Mouse (Mus musculus) CD4-positive, CD25-positive, alpha-beta regulatory T cell, adult 2 months (primary cell): Measurements from ENCODE around the gene Ooep.
"Not testable (repeated sequence)": the region's sequence is repeated elsewhere in the genome, so short reads cannot be mapped to it uniquely, and the experiment has no call there.

Source experiments
- DNase-seq: peaks from one replicate; pipeline ENCODE4 v3.0.0-alpha.2; 2012; ENCODE audit warnings: low read depth, low spot score

Ooep gene

DNA sequence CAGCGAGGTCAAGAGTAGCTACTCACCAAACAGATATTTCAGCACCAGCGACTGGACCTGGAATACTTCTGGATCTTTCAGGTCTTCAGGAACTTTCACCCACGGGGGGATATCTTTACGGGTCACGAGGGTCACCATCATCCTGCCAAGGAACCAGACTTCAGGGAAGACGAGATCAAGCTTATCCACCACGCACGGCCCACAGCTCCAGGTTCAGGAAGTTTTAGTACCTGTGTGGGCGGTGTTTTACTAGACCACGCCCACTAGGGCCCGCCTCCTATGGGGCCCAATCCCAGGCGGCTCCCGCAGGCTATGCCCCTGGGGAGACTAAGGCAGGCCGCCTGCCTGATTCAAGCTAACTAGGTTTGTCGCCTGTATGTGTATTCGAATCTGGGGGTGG is 10.6 kb downstream of the Ooep start, which contains the start of gene Dppa5a:
Gene Dppa5a (minus strand): TSS at position 219 of the 400 bp plus-strand sequence.
- DNase-seq, result not testable (repeated sequence)

DNA sequence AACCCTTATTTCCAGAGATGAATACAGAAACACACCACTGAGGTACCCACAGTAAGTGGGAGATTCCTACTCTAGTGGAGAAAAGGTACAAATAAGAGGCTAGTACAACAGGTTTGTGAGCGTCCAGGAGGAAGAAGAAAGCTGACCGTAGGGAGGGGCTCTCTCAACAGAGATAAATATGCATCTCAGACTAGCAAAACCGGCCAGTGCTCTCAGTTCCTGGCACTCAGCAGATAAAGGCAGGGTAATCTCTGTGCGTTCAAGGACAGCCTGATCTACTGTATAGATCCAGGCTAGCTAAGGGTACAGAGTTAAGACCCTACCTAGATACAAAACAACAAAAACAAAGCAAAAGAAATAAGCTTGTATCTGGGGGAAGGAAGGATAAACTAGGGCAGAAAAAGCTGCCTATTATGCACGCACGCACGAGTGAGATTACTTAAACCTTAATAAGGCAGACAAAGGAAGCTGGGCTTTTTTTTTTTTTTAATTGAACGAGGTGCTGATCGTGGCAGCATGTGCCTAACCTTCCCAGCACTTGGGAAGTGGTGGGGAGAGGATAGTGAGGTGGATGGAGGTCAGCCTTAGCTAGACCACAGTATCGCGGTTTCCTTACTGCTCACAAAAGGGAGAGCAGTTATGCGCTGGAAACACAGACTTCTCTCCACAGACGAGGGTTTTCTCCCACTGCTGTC is 12.5 kb downstream of the Ooep start:
- DNase-seq, result no peak

DNA sequence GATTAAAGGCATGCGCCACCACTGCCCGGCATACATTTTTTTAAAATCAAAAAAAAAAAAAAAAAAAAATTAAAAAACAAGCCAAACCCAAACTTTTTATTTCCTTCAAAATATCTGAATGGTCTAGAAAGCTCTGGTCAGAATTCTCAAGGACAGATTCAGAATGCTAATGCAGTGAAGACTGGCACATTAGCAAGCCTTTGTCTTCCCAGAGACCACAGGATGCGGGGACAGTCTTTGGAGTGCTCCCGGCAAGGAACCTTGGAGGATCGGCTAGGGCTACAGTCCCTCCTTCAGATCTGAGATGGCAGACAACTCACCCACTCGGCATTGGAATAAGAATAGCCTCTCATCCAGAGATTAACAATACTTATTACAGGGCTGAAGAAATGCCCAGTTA is 13.8 kb downstream of the Ooep start:
- no peak for DNase-seq

DNA sequence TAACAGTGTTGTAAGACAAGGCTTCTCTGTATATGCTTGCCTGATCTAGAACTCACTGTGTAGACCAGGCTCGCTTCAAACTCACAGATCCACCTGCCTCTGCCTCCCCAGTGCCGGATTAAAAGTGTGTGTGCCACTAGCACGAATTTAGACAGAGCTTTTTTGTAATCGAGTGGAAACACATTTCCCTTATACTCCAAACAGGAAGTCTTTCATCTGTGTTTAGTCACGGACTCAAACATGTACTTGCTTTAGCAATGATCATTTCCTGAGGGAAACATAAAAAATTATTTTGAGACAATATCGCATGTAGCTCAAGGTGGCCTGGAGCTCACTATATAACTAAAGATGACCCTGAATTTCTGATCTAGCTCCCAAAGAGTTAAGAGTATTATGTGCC is 15.2 kb downstream of the Ooep start:
- no peak for DNase-seq

DNA sequence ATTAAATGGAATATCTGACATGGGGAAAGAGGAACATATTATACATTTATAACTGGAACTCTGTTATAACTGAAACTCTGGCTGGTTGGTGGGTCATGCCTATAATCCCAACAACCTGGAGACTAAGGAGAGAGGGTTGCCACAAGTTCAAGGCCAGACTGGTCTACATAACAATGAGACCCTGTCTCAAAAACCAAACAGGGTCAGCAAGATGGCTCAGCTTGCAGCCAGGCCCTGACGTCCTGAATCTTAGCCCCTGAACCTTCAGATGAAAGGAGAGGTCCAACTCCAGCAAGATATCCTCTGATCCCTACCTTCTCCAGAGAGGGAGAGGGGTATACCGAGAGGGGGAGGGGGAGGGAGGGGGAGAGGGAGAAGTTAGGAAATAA is 18.0 kb downstream of the Ooep start:
- DNase-seq, result no peak

DNA sequence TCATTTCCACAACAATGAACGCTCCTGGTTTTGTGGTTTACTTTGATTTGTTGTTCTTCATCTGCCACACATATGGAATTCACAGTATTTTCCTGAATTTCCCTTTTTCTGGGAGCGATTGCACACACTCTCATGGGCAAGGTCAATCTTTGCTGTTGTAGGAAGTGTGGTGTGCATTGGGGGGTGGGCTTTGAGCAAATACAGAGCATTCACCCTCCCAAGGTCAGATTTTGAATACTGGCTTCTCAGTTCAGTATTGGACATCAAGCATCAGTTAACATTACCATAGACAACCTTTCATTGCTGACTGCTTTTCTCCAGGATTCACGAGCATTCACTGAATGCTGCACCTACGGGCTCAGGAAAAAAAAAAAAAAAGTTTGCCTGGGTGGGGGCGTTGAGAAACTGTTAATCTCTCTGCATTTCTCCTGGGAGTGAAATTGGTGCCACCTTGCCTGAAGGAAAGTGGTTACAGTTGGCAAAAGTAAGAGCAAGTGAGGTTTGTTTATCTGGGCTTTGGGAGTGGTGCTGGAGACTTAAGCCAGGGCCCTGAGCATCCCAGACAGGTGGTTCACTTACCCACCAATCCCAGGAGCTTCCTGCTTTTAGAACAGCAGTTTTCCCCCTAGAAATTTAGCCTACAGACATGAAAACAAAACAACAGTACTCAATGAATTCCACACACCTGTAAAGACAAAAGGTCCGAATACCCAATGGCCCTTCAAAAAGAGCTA is 18.6 kb downstream of the Ooep start:
- DNase-seq, result no peak

DNA sequence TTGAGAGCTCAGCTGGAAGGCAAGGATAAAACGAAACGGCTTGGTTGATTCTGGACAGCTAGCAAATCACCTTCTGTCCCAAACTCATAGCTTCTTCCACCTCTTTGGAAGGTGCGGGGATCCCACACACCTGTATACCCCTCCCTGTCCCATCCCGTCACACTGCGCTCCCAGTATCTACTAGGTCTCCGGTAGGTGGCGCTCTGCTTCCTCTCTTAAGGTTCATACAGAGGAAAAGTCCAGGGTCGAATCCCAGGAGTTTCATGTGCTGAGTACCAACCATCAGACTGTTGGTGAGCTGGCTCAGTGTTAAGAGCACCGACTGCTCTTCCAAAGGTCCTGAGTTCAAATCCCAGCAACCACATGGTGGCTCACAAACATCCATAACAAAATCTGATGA is 20.5 kb downstream of the Ooep start:
- peak; percentile 76 for DNase-seq

DNA sequence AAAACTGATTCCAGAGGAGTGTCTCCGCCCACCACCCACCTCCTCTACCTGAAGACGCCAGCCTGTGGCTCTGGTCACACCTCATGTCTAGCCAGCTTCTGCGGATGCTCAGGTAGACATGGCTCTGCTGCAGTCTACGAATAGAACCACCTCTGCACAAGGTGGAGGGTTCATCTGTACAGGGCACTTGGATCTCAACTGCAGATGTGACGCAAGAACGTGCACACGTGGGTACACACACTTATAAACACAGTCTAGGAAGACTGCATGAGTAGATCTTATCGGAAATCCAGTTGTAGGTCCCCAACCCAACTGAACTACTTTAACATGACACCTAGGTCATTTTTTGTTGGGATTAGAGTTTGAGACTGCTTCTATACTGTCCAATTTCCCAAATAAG is 22.9 kb downstream of the Ooep start, which contains the start of gene Gsta2:
Gene Gsta2 (minus strand): TSS at position 178 of the 400 bp plus-strand sequence.
- no peak for DNase-seq

DNA sequence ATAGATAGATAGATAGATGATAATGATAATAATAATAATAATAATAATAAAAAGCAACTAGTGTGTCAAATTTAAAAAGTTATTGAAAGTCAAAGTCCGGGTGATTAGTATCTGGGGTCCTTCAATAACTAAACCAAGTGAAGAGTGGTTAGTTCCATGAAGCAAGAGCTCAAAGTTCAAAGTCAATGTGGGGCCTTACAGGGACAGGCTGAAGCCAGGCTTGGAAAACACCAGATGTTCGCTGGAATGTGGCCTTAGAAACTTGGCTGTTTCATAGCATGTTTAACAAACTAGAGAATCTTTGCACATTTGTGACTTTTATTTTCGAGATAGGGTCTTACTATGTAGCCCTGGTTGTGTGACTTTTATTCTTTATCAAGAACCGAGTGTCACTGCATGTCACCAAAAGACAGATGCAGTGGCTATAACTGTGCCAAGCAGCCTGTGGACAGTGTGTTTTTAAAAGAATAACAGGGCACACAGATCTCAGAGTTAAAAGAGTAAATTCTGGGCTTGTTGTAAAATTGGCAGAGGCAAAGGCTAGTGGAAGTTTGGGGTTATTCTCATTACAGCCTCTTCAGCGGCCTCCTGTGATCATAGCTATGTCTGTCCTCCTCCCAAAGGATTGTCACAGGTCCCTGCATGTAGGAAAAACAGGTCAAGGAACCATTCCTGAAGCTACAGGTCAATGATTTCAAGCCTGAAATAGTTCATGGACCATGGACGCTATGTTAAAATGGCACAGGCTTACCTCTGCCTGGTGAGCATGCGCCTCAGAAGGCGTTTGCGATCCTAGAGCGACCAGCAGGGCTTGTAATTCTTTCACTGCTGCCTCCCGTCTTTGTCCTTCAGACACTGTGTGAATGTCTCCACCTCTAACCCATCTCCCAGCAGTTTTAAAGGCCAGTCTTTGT is 23.6 kb downstream of the Ooep start:
- DNase-seq, result no peak

DNA sequence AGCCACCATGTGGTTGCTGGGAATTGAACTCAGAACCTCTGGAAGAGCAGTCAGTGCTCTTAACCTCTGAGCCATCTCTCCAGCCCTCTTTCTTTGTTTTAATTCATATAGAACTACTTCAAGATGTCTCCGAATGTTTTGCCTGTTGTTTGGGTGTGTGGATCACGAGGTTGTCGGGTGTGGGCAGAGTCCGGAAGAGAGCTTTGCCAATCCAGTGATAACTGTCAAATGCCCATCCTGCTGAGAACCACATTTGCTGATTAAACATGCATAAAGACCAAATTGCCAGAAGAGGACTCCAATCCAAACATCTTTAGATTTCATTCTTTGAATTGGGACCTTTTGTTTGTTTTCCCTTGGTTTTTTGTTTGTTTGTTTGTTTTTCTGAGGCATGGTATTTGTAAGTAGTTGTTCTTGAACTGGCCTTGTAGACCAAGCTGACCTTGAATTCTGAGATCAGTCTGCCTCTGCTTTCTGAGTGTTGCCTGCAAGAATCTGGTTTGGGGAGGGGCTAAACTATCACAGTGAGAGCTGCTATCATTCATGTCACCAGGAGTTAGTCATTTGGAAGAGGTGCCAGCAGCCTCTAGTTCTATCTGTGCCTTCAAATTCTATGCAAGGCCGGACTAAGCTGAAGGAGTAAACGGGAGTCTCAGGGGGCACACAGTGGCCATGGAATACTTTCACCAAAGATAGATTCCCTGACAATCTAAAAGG is 26.9 kb downstream of the Ooep start:
- DNase-seq, result no peak

DNA sequence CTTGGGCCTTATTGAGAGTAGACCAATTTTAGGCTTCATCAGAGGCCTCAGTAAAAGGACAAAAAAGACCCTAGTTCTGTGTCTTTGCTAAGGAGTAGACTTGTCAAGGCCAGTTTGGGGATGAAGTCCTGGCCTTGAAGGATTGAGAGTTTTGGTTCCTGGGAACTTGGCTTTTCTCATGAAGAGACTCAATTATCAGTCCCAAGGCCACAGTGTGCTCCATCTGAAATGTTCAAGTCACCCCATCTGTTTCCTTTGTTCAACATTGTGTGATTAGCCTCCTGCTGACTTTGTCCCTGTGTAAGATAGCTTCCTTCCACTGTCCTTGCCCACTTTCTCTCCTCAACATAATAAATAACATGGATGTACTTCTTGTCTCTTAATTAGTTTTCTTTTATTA is 28.5 kb downstream of the Ooep start:
- not testable (repeated sequence) for DNase-seq

DNA sequence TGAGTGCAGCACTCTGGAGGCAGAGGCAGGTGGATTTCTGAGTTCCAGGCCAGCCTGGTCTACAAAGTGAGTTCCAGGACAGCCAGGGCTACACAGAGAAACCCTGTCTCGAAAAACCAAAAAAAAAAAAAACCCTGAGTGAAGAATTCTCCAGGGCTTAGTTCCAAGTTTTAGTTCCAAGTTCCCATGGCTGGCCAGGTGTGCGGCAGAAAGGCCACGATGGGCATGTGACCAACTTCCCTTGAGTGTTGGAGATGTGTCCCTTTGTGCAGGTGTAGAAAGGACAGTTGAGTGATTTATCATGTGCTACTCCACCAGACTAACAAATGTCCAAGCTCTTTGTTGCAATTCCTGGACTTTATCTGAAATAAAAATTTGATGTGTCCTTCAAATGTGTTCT is 29.4 kb downstream of the Ooep start:
- not testable (repeated sequence) for DNase-seq

DNA sequence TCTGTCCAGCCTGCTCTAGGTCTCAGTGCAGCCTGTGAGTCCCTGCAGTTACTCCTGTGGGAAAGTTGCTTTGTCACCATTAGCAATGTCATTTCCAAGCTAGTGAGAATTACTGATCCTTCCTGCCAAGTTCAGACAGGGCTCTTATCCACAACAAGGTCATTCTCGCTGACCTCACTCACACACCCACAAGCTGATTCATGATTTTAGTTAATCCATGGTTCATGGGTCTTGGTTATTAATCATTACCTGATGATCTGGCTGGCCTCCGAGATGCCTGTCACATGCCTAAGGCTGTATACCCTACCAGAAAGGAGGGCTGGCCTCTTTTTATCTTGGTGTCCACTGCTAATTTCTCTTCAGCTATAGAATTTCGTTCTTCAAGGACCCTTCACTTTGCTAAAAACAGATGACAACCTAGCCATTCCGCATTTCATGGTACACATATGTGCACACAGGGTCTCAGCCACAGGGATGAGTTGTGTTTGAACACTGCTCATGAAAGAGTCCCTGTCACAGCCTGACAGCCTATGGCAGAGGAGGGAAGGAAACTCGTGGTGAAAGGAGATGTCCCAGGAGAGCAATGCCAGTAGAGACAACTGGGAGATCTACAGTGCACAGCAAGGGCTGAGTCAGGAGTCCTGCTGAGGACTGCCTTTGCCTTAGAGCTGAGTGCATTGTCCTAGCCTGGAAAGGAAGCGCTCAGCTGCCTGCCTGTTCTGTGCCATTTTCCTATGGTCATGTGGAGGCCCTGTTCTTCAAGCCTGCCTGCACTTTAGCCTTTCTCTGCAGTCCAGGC is 30.1 kb downstream of the Ooep start:
- not testable (repeated sequence) for DNase-seq

DNA sequence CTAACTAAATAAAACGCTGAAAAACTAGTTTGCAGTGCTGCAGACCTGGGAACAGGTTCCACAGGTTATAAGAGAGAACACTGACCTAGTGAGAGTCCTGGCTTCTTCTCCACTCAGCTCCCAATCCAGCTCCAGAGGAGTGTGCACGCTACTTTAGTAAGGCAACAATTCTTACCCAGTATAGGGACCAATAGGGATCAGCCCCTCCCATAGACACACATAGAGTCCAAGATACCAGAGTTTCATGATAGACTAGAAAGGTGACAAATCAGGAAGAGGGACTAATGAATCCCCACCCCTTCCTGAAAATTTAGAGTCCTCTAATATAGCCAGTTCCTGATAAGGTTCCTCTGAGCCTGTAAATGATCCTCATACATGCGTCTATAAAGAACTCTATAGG is 31.5 kb downstream of the Ooep start:
- no peak for DNase-seq

DNA sequence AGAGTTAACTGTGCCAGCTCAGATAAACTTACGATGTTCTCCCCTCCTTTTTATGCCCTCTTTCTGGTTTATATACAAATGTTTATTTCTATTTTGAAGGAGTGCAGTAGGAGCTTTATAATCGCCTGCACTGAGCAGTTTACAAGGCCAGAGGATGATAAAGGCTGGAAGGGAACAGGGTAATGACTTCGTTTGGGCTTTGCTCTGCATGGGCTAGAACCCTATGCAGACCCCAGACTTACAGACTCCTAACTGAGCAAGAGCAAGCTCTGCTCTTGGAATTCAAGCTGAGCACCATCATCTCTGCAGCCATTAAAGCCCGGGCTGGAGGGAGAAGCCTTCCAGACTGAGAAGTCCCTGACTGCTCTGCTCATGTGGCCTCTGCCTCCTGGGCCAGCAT is 33.3 kb downstream of the Ooep start:
- DNase-seq, result not testable (repeated sequence)

DNA sequence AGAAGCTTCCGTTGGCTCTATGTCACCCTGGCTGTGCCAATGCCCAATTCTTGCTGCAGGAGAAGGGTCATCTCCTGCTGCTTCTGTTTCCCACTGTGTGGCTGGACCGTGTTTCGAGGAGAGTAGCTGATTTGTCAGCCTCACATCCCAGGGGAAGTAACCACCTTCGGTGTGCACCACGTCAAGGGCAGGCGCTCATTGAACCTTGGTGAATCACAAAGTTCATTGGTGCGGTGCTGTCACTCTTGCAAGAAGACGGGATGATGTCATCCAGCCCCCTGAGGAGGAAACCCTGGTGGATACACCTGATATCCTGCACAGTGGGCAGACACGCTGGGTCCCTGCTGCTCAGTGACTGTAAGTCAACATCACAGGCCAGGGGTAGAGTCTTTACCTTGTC is 35.5 kb downstream of the Ooep start:
- not testable (repeated sequence) for DNase-seq

DNA sequence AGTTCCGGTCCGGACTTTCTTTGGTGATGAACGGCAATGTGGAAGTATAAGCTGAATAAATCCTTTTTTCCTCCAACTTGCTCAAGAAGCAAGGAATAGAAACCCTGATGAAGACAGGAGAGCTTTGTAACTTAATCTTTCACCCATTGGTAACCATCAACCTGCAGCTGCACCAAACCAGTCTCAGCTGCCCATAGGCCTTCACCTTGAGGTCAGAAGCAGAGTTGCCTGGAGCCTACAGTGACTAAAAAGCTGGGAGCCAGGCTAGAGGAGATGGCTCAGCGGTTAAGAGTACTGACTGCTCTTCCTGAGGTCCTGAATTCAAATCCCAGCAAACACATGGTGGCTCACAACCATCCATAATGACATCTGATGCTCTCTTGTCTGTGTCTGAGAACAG is 36.0 kb downstream of the Ooep start:
- not testable (repeated sequence) for DNase-seq

DNA sequence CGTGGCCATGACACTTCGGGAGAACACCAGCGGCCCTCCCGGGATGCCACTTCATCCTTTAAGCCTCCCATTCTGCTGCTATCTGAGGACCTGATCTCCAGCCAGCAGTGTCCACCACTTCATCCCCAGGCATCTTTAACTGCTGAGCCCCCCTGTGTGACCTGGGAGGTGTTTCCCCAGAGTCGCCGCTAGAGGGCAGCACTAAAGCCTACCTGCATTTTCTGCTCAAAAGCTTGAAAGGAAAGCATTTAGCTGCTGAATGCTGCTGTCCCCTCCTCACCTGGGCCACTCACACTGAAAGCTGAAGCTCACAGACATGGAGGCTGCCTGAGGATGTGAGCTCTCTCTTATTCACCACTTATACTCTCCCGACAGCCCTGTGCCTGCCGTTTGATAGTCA is 38.2 kb downstream of the Ooep start:
- peak; percentile 58 for DNase-seq

DNA sequence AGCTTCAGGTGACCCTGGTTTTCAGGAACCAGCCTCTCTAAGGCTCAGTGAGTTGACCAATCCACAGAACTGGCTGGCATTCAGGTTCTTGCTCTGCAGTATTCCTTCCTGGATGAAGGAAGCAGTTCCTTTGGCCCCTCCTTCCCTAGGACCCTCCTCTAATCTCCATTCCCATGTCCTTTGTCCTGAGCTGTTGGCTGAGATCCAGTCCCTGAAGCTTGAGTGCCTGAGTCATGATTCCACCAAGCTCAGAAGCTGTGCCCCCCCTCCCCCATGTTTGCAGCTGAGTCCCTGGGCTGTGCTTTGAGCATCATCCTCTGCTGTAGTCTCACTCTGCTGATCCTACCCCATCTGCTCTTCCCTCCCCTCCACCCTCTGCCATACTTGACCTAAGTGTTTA is 41.5 kb downstream of the Ooep start:
- not testable (repeated sequence) for DNase-seq

DNA sequence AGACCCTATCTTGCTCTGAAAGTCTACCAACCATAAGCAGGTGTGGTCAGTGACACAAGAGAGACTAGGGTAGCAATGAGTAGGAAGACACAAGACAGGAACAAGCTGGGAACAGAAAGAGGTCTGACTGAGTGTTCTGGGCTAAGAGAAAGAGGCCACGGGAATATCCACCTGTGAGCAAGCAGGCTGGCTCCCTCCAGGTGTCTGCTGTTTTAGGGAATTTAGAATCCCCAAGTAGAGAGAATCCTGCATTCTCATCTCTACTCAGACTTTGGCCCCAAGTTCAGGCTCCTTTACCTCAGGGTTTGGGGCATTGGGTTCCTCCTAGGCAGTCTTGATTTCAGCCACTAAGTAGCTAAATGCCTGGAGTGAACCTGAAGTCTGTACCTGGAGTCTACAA is 51.2 kb downstream of the Ooep start, which contains the start of gene Omt2b:
Gene Omt2b (plus strand): TSS at position 301 of the 400 bp plus-strand sequence.
- DNase-seq, result not testable (repeated sequence)
